Mouse (Mus musculus): ENCODE results near the gene Pml. TPM values are rescaled to one million over a fixed set of nuclear protein-coding genes. Genes with fewer than 3 reads are reported as not detected.
"Not testable (repeated sequence)": the region's sequence is repeated elsewhere in the genome, so short reads cannot be mapped to it uniquely, and the experiment has no call there.

Gene Pml
- polyA plus RNA-seq, 1 experiment from 2014 or later, result 14.7 TPM

DNA sequence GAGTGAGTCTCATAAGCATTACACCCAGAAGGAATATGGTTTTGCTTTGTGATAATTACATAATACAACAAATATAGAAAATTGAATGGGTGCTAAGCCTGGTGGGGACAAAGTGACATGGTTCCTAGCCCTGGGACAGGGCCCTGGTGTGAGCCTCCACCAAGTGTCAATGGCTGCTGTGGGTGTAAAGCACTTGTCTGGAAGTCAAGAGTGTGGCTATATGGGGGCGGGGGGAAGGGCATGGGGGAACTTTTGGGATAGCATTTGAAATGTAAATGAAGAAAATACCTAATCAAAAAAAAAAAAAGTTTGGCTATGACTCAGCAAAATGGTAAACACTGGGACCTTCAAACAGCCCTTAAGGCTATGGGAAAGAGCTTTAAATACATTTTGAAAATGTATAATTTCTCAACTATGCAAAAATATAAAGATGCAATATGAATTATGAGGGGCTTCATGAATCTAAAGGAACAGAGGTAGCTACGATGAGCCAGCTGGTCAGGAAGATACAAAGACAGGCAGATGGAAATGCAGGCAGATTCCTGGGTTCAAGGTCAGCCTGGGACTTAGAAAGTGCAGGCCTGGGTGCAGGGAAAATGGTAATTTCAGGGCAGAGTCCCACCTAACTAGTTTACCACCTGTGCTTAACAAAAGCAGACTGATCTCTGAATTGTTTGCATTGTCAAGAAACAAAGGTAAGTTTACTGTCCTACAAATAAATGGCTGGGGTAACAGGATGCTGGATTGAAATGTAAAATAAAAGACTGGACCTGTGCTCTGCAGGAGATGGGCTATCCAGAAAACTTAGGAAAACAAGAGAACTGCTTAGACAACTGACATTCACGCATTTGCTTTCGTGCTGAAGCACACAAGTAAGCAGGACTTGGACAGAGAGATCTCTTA, 29.5 kb upstream of the Pml start:
- Histone ChIP-seq H3K36me3 (no peaks in the 10 kb centered on the region), H3K27me3 (ENCODE audit: insufficient read depth, poor library complexity, severe bottlenecking) (no peaks in the 10 kb centered on the region)

DNA sequence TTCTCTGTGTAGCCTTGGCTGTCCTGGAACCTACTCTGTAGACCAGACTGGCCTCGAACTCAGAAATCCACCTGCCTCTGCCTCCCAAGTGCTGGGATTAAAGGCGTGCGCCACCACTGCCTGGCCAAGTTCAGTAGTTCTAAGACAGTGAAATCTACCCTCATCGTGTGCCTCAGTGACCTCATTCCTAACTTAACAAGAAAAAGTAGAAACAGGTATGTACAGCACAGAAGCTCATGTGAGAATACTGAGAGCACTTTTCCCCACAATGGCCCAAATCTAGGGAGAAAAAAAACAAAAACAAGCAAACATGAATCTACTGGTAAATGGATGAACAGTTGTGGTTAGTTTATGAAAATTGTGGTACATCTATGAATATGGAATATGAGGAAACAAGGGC, 28.7 kb upstream of the Pml start:
- H3K4me1 ChIP-seq, result peaks cover 34% of the 10 kb centered on the region
- H3K27ac ChIP-seq, result no peak overlapping the region
- DNase-seq (ENCODE audit: low spot score), result no peak
- 91% methylated on average over 4 of the region's 4 CpGs for WGBS
- no peaks in the 10 kb centered on the region for H3K36me3 ChIP-seq
- no peak overlapping the region for H3K4me3 ChIP-seq
- no peaks in the 10 kb centered on the region for H3K27me3 ChIP-seq (ENCODE audit: insufficient read depth, poor library complexity, severe bottlenecking)
- no peaks in the 10 kb centered on the region for H3K9me3 ChIP-seq

More for the DNA sequence above, 29.5 kb upstream of the Pml start:
- no peak overlapping the region for H3K4me3 ChIP-seq
- 62% methylated on average over 4 of the region's 4 CpGs for WGBS
- peaks cover 36% of the 10 kb centered on the region for H3K4me1 ChIP-seq
- no peak overlapping the region for H3K27ac ChIP-seq
- no peak for DNase-seq (ENCODE audit: low spot score)
- no peaks in the 10 kb centered on the region for H3K9me3 ChIP-seq

DNA sequence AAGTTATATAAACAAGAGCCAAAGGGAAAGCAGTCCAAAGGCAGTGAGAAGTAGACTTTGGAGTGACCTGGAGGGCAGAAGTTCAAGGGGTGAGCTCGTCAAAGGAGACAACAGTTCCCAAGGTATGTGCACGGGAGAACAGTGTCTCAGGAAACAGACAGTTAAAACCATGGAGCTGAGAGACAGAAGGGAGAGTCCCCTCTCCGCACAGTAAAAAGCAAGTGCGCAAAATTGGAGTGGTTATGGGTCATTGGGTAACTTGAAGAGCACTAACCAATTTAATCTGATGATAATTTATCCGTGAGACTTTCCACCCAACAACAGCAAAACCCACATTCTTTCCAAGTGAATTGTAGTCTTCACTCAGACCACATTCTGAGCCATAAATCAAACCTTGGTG, 26.8 kb upstream of the Pml start:
- 68% methylated on average over 5 of the region's 5 CpGs for WGBS
- Histone ChIP-seq H3K4me1 (peaks cover 29% of the 10 kb centered on the region), H3K4me3 (no peak overlapping the region), H3K36me3 (no peaks in the 10 kb centered on the region), H3K27ac (no peak overlapping the region), H3K27me3 (ENCODE audit: insufficient read depth, poor library complexity, severe bottlenecking) (no peaks in the 10 kb centered on the region), H3K9me3 (no peaks in the 10 kb centered on the region)
- no peak for DNase-seq (ENCODE audit: low spot score)

DNA sequence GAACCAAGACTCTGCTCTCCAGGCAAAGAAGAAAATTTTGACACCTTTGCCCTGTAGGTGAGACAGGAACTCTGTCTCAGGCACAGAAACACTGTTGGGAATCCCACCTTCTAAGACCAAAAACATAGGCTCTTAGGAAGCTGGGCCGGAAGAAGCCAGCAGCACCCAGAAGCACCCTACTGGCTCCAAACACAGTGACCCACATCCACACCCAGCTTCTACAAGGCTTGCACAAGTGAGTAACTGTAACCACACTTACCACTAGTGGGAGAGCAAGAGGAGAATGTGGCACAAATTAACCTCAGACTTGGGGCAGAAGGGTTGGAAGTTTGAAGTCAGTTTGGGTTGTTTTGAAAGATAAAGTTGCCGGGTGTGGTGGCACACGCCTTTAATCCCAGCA, 26.2 kb upstream of the Pml start:
- H3K9me3 ChIP-seq, result no peaks in the 10 kb centered on the region
- H3K27ac ChIP-seq, result peak overlapping the region; percentile 83
- no peak overlapping the region; the same call in 1 of the 2 replicates for H3K4me3 ChIP-seq
- WGBS, result 74% methylated on average over 3 of the region's 3 CpGs
- peaks cover 29% of the 10 kb centered on the region for H3K4me1 ChIP-seq
- no peak for DNase-seq (ENCODE audit: low spot score)
- H3K27me3 ChIP-seq (ENCODE audit: insufficient read depth, poor library complexity, severe bottlenecking), result no peaks in the 10 kb centered on the region
- H3K36me3 ChIP-seq, result no peaks in the 10 kb centered on the region

DNA sequence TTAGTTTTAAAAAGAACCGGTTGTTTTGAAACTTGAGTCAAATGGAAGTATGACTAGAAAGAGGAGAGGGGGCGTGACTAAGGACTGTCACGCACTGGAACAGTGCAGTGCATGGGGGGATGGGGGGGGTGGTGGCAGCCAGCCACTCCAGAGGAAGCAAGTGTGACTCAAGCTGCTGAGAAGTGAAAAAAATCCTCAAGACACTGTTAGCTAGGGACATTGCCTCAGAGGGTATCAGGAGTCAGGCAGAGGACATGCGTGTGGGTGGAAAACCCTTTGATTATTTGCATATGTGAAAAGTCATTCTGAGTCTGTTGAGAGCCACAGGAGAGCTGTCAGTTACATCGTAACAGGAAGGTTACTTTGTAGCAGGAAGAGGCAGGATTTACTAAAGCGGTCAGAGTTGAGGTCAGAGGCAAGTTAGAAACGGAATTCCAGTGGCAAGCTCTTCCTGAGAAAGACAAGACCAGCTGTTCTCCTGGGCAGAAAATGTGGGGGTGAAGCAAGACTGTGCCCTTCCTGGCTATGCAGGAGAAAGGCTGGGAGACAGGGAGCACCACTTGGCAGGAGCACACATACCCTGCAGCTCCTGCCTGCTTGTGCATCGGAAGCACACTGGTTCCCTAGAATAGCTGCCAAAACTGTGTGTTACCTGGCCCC, 25.7 kb upstream of the Pml start:
- H3K36me3 ChIP-seq, result no peaks in the 10 kb centered on the region
- no peaks in the 10 kb centered on the region for H3K27me3 ChIP-seq (ENCODE audit: insufficient read depth, poor library complexity, severe bottlenecking)
- no peaks in the 10 kb centered on the region for H3K9me3 ChIP-seq
- peak overlapping the region; percentile 83 for H3K27ac ChIP-seq
- H3K4me3 ChIP-seq, result no peak overlapping the region; the same call in 1 of the 2 replicates
- peaks cover 26% of the 10 kb centered on the region for H3K4me1 ChIP-seq
- 21% methylated on average over 8 of the region's 8 CpGs for WGBS
- DNase-seq (ENCODE audit: low spot score), result no peak

DNA sequence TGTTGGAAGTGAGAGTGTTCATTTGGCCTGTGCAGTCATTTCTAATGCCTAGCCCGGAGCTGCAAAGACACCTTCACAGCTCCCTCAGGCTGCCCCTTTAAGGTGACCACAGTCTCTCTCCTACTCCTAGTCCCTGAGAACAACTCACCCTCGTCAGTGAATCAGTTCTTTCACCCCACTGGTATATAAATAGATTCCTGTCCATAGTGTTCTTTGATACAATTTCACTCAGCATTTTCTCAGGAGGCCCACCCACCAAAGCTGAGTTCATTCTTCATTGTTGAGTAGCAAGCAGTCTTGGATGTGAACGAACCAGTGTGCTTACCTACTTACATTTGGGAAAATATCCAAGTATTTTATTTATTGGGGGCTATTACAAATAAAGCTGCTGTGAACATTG, 25.0 kb upstream of the Pml start:
- 49% methylated on average over 3 of the region's 3 CpGs for WGBS
- H3K27me3 ChIP-seq (ENCODE audit: insufficient read depth, poor library complexity, severe bottlenecking), result no peaks in the 10 kb centered on the region
- H3K36me3 ChIP-seq, result no peaks in the 10 kb centered on the region
- no peak overlapping the region for H3K4me3 ChIP-seq
- no peak for DNase-seq (ENCODE audit: low spot score)
- H3K9me3 ChIP-seq, result no peaks in the 10 kb centered on the region
- H3K27ac ChIP-seq, result peak overlapping the region; percentile 83
- peaks cover 21% of the 10 kb centered on the region for H3K4me1 ChIP-seq

DNA sequence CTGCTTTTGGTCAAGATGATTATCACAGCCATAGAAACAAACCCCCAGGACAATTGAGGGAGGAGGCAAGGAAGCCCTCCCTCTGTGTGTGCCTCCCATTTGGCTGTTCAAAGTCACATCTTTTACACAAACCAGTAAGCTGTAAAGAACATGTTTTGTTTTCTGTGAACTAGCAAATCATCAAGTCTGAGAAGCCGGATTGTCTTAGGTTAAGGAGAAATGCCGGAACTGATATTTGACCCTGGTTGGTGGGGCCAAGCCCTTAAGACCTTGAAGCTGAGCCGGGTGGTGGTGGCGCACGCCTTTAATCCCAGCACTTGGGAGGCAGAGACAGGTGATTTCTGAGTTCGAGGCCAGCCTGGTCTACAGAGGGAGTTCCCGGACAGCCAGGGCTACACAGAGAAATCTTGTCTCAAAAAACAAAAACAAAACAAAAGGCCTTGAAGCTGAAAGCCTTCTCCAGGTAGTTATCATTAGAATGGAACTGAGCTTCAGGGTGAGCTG, 24.6 kb upstream of the Pml start:
- Histone ChIP-seq H3K9me3 (no peaks in the 10 kb centered on the region), H3K4me3 (no peak overlapping the region), H3K4me1 (peaks cover 19% of the 10 kb centered on the region), H3K27ac (peak overlapping the region; percentile 83), H3K27me3 (ENCODE audit: insufficient read depth, poor library complexity, severe bottlenecking) (no peaks in the 10 kb centered on the region), H3K36me3 (no peaks in the 10 kb centered on the region)
- DNase-seq (ENCODE audit: low spot score), result no peak
- 76% methylated on average over 7 of the region's 7 CpGs for WGBS

DNA sequence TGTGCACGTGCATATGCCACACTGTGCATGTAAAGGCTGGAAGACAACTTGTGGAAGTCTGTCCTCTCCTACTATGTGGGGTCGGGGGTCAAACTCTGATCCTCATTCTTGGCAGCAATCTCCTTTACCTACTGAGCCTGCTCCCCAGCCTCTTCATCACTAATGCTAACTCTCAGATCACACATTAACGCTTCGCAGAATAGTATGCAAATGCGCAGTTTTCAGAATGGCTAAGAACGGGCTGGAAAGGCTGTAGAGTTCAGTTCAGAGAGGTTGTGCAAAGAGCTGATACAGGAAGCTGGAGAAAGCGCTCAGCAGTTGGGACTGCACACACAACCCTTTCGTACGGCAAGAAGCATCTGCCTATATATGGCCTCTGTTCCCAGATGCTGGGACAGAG, 23.3 kb upstream of the Pml start:
- no peaks in the 10 kb centered on the region for H3K9me3 ChIP-seq
- WGBS, result 73% methylated on average over 9 of the region's 9 CpGs
- no peaks in the 10 kb centered on the region for H3K27me3 ChIP-seq (ENCODE audit: insufficient read depth, poor library complexity, severe bottlenecking)
- no peak for DNase-seq (ENCODE audit: low spot score)
- H3K36me3 ChIP-seq, result no peaks in the 10 kb centered on the region
- peaks cover 19% of the 10 kb centered on the region for H3K4me1 ChIP-seq
- H3K4me3 ChIP-seq, result no peak overlapping the region
- H3K27ac ChIP-seq, result no peak overlapping the region

DNA sequence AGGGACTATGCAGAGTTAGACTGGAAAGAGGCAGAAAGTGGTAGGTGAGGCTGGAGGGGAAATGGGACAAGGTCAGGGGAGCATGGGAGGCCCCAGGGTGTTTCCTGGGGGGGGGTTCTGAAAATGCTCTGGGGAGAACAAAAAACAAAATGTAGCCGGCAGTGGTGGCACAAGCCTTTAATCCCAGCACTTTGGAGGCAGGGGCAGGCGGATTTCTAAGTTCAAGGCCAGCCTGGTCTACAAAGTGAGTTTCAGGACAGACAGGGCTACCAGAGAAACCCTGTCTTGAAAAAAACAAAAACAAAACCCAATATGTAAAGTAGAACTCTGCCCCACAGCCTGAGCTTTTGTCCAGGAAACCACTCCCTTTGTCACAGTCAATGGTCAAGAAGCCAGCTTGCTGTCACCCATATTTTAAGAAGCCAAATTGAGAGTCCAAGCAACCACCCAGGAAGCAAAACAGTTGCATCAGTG, 22.5 kb upstream of the Pml start:
- no peak overlapping the region for H3K27ac ChIP-seq
- no peaks in the 10 kb centered on the region for H3K36me3 ChIP-seq
- H3K4me3 ChIP-seq, result no peak overlapping the region
- no peaks in the 10 kb centered on the region for H3K9me3 ChIP-seq
- peaks cover 19% of the 10 kb centered on the region for H3K4me1 ChIP-seq
- H3K27me3 ChIP-seq (ENCODE audit: insufficient read depth, poor library complexity, severe bottlenecking), result no peaks in the 10 kb centered on the region
- 61% methylated on average over 2 of the region's 2 CpGs for WGBS
- no peak for DNase-seq (ENCODE audit: low spot score)

DNA sequence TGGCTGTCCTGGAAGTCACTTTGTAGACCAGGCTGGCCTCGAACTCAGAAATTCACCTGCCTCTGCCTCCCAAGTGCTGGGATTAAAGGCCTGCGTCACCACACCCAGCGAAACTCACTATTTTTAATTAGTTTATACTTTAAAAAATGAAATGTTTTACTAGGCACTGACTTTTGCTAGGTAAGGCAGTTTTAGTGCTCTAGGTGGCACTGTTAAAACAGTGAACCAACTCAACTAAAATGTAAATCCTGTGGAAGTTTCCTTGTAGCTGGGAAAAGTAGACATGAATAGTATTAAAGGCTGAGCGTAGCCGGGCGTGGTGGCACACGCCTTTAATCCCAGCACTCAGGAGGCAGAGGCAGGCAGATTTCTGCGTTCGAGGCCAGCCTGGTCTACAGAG, 22.0 kb upstream of the Pml start:
- not testable (repeated sequence) for DNase-seq (ENCODE audit: low spot score); H3K9me3 ChIP-seq; H3K36me3 ChIP-seq; H3K4me3 ChIP-seq; H3K27me3 ChIP-seq (ENCODE audit: insufficient read depth, poor library complexity, severe bottlenecking); H3K27ac ChIP-seq
- H3K4me1 ChIP-seq, result peaks cover 25% of the 10 kb centered on the region
- 92% methylated on average over 9 of the region's 9 CpGs for WGBS

DNA sequence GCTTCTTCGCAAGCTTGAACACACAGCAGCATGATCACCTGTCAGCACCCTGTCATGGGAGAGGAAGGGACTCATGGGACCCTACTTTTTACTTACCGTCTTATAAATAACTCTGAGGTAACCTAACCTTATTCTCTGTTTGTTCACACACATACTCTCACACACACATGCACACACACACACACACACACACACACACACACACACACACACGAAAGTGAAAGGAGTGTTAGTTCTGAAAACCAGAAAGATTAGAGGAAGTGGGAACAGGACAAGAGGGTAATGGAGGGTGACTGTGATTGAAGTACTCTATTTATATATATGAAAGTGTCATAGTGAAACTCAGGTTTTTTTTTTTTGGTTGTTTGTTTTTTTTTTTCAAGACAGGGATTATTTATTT, 21.5 kb upstream of the Pml start:
- Histone ChIP-seq H3K9me3 (no peaks in the 10 kb centered on the region), H3K4me3 (no peak overlapping the region), H3K27me3 (ENCODE audit: insufficient read depth, poor library complexity, severe bottlenecking) (no peaks in the 10 kb centered on the region), H3K36me3 (no peaks in the 10 kb centered on the region), H3K4me1 (peaks cover 29% of the 10 kb centered on the region), H3K27ac (no peak overlapping the region)
- no peak for DNase-seq (ENCODE audit: low spot score)
- 69% methylated on average over 3 of the region's 3 CpGs for WGBS

DNA sequence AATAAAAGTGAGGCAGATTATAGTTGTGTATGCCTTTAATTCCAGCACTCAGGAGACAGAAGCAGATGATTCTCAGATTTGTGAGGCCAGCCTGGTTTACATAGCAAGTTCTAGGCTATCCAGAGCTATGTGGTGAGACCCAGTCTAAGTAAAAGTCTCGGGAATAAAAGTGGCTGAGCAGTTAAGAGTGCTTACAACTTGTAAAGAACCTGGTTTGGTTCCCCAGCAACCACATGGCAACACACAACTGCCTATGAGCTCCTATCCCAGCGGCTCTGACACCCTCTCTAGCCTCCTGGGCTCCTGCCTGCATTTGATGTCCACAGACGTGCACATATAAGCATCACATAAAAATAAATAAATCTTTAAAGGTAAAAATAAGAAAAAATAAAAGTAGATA, 20.5 kb upstream of the Pml start:
- Histone ChIP-seq H3K4me3 (no peak overlapping the region), H3K9me3 (no peaks in the 10 kb centered on the region), H3K27ac (no peak overlapping the region), H3K4me1 (peaks cover 22% of the 10 kb centered on the region), H3K36me3 (no peaks in the 10 kb centered on the region), H3K27me3 (ENCODE audit: insufficient read depth, poor library complexity, severe bottlenecking) (no peaks in the 10 kb centered on the region)
- WGBS, result 51% methylated on average over 3 of the region's 3 CpGs
- no peak for DNase-seq (ENCODE audit: low spot score)
